Mouse (Mus musculus) T-helper 2 cell (primary cell): ENCODE results near the gene Armc2.
"Not testable (repeated sequence)": the region's sequence is repeated elsewhere in the genome, so short reads cannot be mapped to it uniquely, and the experiment has no call there.

Experiments
- in situ Hi-C: fragments of 300-600 bp; cut with MboI, MseI; formaldehyde crosslinking; loops from one replicate; pipeline ENCODE4 v1.15.1; 2025; ENCODE audit warnings: high pct_unique_total_duplicates

Armc2 gene

GRCm38 (mm10) chr10:41972676-41973075, 45.6 kb downstream of the Armc2 start:
- in situ Hi-C loops, result no loop called here

GRCm38 (mm10) chr10:41967915-41968635, 50.2 kb downstream of the Armc2 start:
- in situ Hi-C loops, result no loop called here

GRCm38 (mm10) chr10:41962725-41963124, 55.5 kb downstream of the Armc2 start:
- in situ Hi-C loops, result no loop called here

GRCm38 (mm10) chr10:41959808-41960207, 58.4 kb downstream of the Armc2 start:
- in situ Hi-C loops, result no loop called here

- in situ Hi-C loops, result no loop called here
Observed at GRCm38 (mm10) chr10:41958677-41959274, 59.5 kb downstream of the Armc2 start.

- in situ Hi-C loops, result no loop called here
Observed at GRCm38 (mm10) chr10:41957421-41958225, 60.6 kb downstream of the Armc2 start.

GRCm38 (mm10) chr10:41953528-41953864, 64.7 kb downstream of the Armc2 start:
- in situ Hi-C loops, result no loop called here

GRCm38 (mm10) chr10:41952850-41953527, 65.3 kb downstream of the Armc2 start:
- in situ Hi-C loops, result no loop called here

GRCm38 (mm10) chr10:41952354-41952753, 65.9 kb downstream of the Armc2 start:
- in situ Hi-C loops, result not testable (repeated sequence)

GRCm38 (mm10) chr10:41939090-41939489, 79.2 kb downstream of the Armc2 start:
- in situ Hi-C loops, result no loop called here

GRCm38 (mm10) chr10:41937176-41937575, 81.1 kb downstream of the Armc2 start:
- in situ Hi-C loops, result no loop called here

GRCm38 (mm10) chr10:41936100-41936499, 82.1 kb downstream of the Armc2 start:
- in situ Hi-C loops, result no loop called here

- in situ Hi-C loops, result no loop called here
Observed at GRCm38 (mm10) chr10:41935476-41935829, 82.8 kb downstream of the Armc2 start.

- in situ Hi-C loops, result no loop called here
Observed at GRCm38 (mm10) chr10:41934633-41935475, 83.4 kb downstream of the Armc2 start.

GRCm38 (mm10) chr10:41933536-41933935, 84.7 kb downstream of the Armc2 start:
- in situ Hi-C loops, result no loop called here

- in situ Hi-C loops, result no loop called here
Observed at GRCm38 (mm10) chr10:41932943-41933342, 85.3 kb downstream of the Armc2 start.

- in situ Hi-C loops, result no loop called here
Observed at GRCm38 (mm10) chr10:41931962-41932361, 86.3 kb downstream of the Armc2 start.

- in situ Hi-C loops, result no loop called here
Observed at GRCm38 (mm10) chr10:41930966-41931365, 87.3 kb downstream of the Armc2 start.

- in situ Hi-C loops, result loop anchor here (5.0 kb wide), 1 partner anchor 94 kb away; no protein-coding TSS in a partner anchor
Observed at GRCm38 (mm10) chr10:41926726-41927125, 91.5 kb downstream of the Armc2 start.

GRCm38 (mm10) chr10:41912290-41912994, 105.8 kb downstream of the Armc2 start:
- in situ Hi-C loops, result no loop called here

- in situ Hi-C loops, result no loop called here
Observed at GRCm38 (mm10) chr10:41908899-41909298, 109.3 kb downstream of the Armc2 start.
